Mouse (Mus musculus): ENCODE data around the gene Dpp6. TPM values are rescaled to one million over a fixed set of nuclear protein-coding genes. Genes with fewer than 3 reads are reported as not detected.

Dpp6 gene
- polyA plus RNA-seq, 1 experiment from 2014 or later: 4.5 TPM

GRCm38 (mm10) chr5:26888080-26888479 lies 71.1 kb downstream of the Dpp6 start:
- Histone ChIP-seq H3K27ac (replicated peaks; ENCODE audit: low read depth, low read length) (no peak overlapping the region), H3K4me2 (ENCODE audit: low read depth, low read length) (no peak overlapping the region), H3K9ac (replicated peaks; ENCODE audit: low read length) (no peak overlapping the region), H3K9me3 (replicated peaks; ENCODE audit: control insufficient read depth, low read length) (no peaks in the 10 kb centered on the region), H3K4me3 (ENCODE audit: low read depth, low read length) (no peak overlapping the region), H3K27me3 (ENCODE audit: control insufficient read depth, insufficient read depth, low read length) (no peaks in the 10 kb centered on the region), H3K4me1 (ENCODE audit: control insufficient read depth, insufficient read depth, low read length) (no peaks in the 10 kb centered on the region), H3K36me3 (replicated peaks; ENCODE audit: control insufficient read depth, insufficient read depth, low read depth, low read length) (no peaks in the 10 kb centered on the region)
- DNase-seq (ENCODE audit: low spot score) (no peak), ATAC-seq (replicated peaks; ENCODE audit: insufficient number of reproducible peaks, low FRiP score, low TSS enrichment, low read depth) (no peak)
- 75% methylated on average over 4 of the region's 4 CpGs for WGBS

- H3K4me1 ChIP-seq (ENCODE audit: control insufficient read depth, insufficient read depth, low read length): no peaks in the 10 kb centered on the region
- ATAC-seq (replicated peaks; ENCODE audit: insufficient number of reproducible peaks, low FRiP score, low TSS enrichment, low read depth): no peak
- no peak overlapping the region for H3K27ac ChIP-seq (replicated peaks; ENCODE audit: low read depth, low read length)
- no peaks in the 10 kb centered on the region for H3K9me3 ChIP-seq (replicated peaks; ENCODE audit: control insufficient read depth, low read length)
- H3K36me3 ChIP-seq (replicated peaks; ENCODE audit: control insufficient read depth, insufficient read depth, low read depth, low read length): no peaks in the 10 kb centered on the region
- H3K4me3 ChIP-seq (ENCODE audit: low read depth, low read length): no peak overlapping the region
- WGBS: 16% methylated on average over 3 of the region's 3 CpGs
- H3K27me3 ChIP-seq (ENCODE audit: control insufficient read depth, insufficient read depth, low read length): no peaks in the 10 kb centered on the region
- no peak overlapping the region for H3K4me2 ChIP-seq (ENCODE audit: low read depth, low read length)
- DNase-seq (ENCODE audit: low spot score): peak; percentile 65
- no peak overlapping the region for H3K9ac ChIP-seq (replicated peaks; ENCODE audit: low read length)
Observed at GRCm38 (mm10) chr5:26894346-26894745, 77.3 kb downstream of the Dpp6 start.

GRCm38 (mm10) chr5:26903786-26904185 lies 86.8 kb downstream of the Dpp6 start:
- ATAC-seq (replicated peaks; ENCODE audit: insufficient number of reproducible peaks, low FRiP score, low TSS enrichment, low read depth) (peak; percentile 10; the same call in 1 of the 2 replicates), DNase-seq (ENCODE audit: low spot score) (peak; percentile 39)
- Histone ChIP-seq H3K27ac (replicated peaks; ENCODE audit: low read depth, low read length) (no peak overlapping the region), H3K4me1 (ENCODE audit: control insufficient read depth, insufficient read depth, low read length) (no peaks in the 10 kb centered on the region), H3K9ac (replicated peaks; ENCODE audit: low read length) (no peak overlapping the region), H3K27me3 (ENCODE audit: control insufficient read depth, insufficient read depth, low read length) (no peaks in the 10 kb centered on the region), H3K4me2 (ENCODE audit: low read depth, low read length) (peak overlapping the region; percentile 63), H3K9me3 (replicated peaks; ENCODE audit: control insufficient read depth, low read length) (no peaks in the 10 kb centered on the region), H3K36me3 (replicated peaks; ENCODE audit: control insufficient read depth, insufficient read depth, low read depth, low read length) (no peaks in the 10 kb centered on the region), H3K4me3 (ENCODE audit: low read depth, low read length) (no peak overlapping the region)
- 4% methylated on average over 9 of the region's 9 CpGs for WGBS

GRCm38 (mm10) chr5:26904324-26905041 lies 87.5 kb downstream of the Dpp6 start:
- no peaks in the 10 kb centered on the region for H3K9me3 ChIP-seq (replicated peaks; ENCODE audit: control insufficient read depth, low read length)
- peak overlapping the region; percentile 31 for H3K4me3 ChIP-seq (ENCODE audit: low read depth, low read length)
- no peak overlapping the region for H3K27ac ChIP-seq (replicated peaks; ENCODE audit: low read depth, low read length)
- DNase-seq (ENCODE audit: low spot score) (peak; percentile 61), ATAC-seq (replicated peaks; ENCODE audit: insufficient number of reproducible peaks, low FRiP score, low TSS enrichment, low read depth) (peak; percentile 92)
- WGBS: under 1% methylated on average over 28 of the region's 32 CpGs
- H3K27me3 ChIP-seq (ENCODE audit: control insufficient read depth, insufficient read depth, low read length): no peaks in the 10 kb centered on the region
- H3K36me3 ChIP-seq (replicated peaks; ENCODE audit: control insufficient read depth, insufficient read depth, low read depth, low read length): no peaks in the 10 kb centered on the region
- H3K4me2 ChIP-seq (ENCODE audit: low read depth, low read length): peak overlapping the region; percentile 63
- no peaks in the 10 kb centered on the region for H3K4me1 ChIP-seq (ENCODE audit: control insufficient read depth, insufficient read depth, low read length)
- peak overlapping the region; percentile 48 for H3K9ac ChIP-seq (replicated peaks; ENCODE audit: low read length)

- no peak for DNase-seq (ENCODE audit: low spot score)
- Histone ChIP-seq H3K27me3 (ENCODE audit: control insufficient read depth, insufficient read depth, low read length) (no peaks in the 10 kb centered on the region), H3K4me1 (ENCODE audit: control insufficient read depth, insufficient read depth, low read length) (no peaks in the 10 kb centered on the region), H3K9ac (replicated peaks; ENCODE audit: low read length) (no peak overlapping the region), H3K4me3 (ENCODE audit: low read depth, low read length) (no peak overlapping the region), H3K27ac (replicated peaks; ENCODE audit: low read depth, low read length) (no peak overlapping the region), H3K9me3 (replicated peaks; ENCODE audit: control insufficient read depth, low read length) (no peaks in the 10 kb centered on the region), H3K36me3 (replicated peaks; ENCODE audit: control insufficient read depth, insufficient read depth, low read depth, low read length) (no peaks in the 10 kb centered on the region), H3K4me2 (ENCODE audit: low read depth, low read length) (no peak overlapping the region)
- WGBS: 88% methylated on average over 7 of the region's 7 CpGs
- no peak for ATAC-seq (replicated peaks; ENCODE audit: insufficient number of reproducible peaks, low FRiP score, low TSS enrichment, low read depth)
Observed at GRCm38 (mm10) chr5:26907151-26907550, 90.1 kb downstream of the Dpp6 start.

- Histone ChIP-seq H3K36me3 (replicated peaks; ENCODE audit: control insufficient read depth, insufficient read depth, low read depth, low read length) (no peaks in the 10 kb centered on the region), H3K27me3 (ENCODE audit: control insufficient read depth, insufficient read depth, low read length) (no peaks in the 10 kb centered on the region), H3K9me3 (replicated peaks; ENCODE audit: control insufficient read depth, low read length) (no peaks in the 10 kb centered on the region), H3K27ac (replicated peaks; ENCODE audit: low read depth, low read length) (no peak overlapping the region), H3K9ac (replicated peaks; ENCODE audit: low read length) (no peak overlapping the region), H3K4me1 (ENCODE audit: control insufficient read depth, insufficient read depth, low read length) (no peaks in the 10 kb centered on the region), H3K4me3 (ENCODE audit: low read depth, low read length) (no peak overlapping the region), H3K4me2 (ENCODE audit: low read depth, low read length) (no peak overlapping the region)
- no peak for DNase-seq (ENCODE audit: low spot score)
- no peak for ATAC-seq (replicated peaks; ENCODE audit: insufficient number of reproducible peaks, low FRiP score, low TSS enrichment, low read depth)
- 73% methylated on average over 4 of the region's 4 CpGs for WGBS
Observed at GRCm38 (mm10) chr5:26908612-26909011, 91.6 kb downstream of the Dpp6 start.

GRCm38 (mm10) chr5:26910353-26910752 lies 93.3 kb downstream of the Dpp6 start:
- no peaks in the 10 kb centered on the region for H3K4me1 ChIP-seq (ENCODE audit: control insufficient read depth, insufficient read depth, low read length)
- no peaks in the 10 kb centered on the region for H3K9me3 ChIP-seq (replicated peaks; ENCODE audit: control insufficient read depth, low read length)
- H3K27me3 ChIP-seq (ENCODE audit: control insufficient read depth, insufficient read depth, low read length): no peaks in the 10 kb centered on the region
- H3K36me3 ChIP-seq (replicated peaks; ENCODE audit: control insufficient read depth, insufficient read depth, low read depth, low read length): no peaks in the 10 kb centered on the region
- DNase-seq (ENCODE audit: low spot score) (no peak), ATAC-seq (replicated peaks; ENCODE audit: insufficient number of reproducible peaks, low FRiP score, low TSS enrichment, low read depth) (no peak)
- no peak overlapping the region for H3K4me2 ChIP-seq (ENCODE audit: low read depth, low read length)
- H3K4me3 ChIP-seq (ENCODE audit: low read depth, low read length): no peak overlapping the region
- H3K9ac ChIP-seq (replicated peaks; ENCODE audit: low read length): no peak overlapping the region
- H3K27ac ChIP-seq (replicated peaks; ENCODE audit: low read depth, low read length): no peak overlapping the region

GRCm38 (mm10) chr5:26911965-26912364 lies 95.0 kb downstream of the Dpp6 start:
- ATAC-seq (replicated peaks; ENCODE audit: insufficient number of reproducible peaks, low FRiP score, low TSS enrichment, low read depth) (no peak), DNase-seq (ENCODE audit: low spot score) (no peak)
- Histone ChIP-seq H3K27ac (replicated peaks; ENCODE audit: low read depth, low read length) (no peak overlapping the region), H3K4me3 (ENCODE audit: low read depth, low read length) (no peak overlapping the region), H3K9me3 (replicated peaks; ENCODE audit: control insufficient read depth, low read length) (no peaks in the 10 kb centered on the region), H3K36me3 (replicated peaks; ENCODE audit: control insufficient read depth, insufficient read depth, low read depth, low read length) (no peaks in the 10 kb centered on the region), H3K27me3 (ENCODE audit: control insufficient read depth, insufficient read depth, low read length) (no peaks in the 10 kb centered on the region), H3K9ac (replicated peaks; ENCODE audit: low read length) (no peak overlapping the region), H3K4me2 (ENCODE audit: low read depth, low read length) (no peak overlapping the region), H3K4me1 (ENCODE audit: control insufficient read depth, insufficient read depth, low read length) (no peaks in the 10 kb centered on the region)
- 88% methylated on average over 3 of the region's 3 CpGs for WGBS
